Mouse (Mus musculus) WW6 (cell line): ENCODE data around the gene Sowahb.

Experiments
- DNase-seq: peaks from one replicate; pipeline ENCODE4 v3.0.0-alpha.2; 2013; ENCODE audit warnings: low read depth, low spot score

Gene Sowahb

DNA sequence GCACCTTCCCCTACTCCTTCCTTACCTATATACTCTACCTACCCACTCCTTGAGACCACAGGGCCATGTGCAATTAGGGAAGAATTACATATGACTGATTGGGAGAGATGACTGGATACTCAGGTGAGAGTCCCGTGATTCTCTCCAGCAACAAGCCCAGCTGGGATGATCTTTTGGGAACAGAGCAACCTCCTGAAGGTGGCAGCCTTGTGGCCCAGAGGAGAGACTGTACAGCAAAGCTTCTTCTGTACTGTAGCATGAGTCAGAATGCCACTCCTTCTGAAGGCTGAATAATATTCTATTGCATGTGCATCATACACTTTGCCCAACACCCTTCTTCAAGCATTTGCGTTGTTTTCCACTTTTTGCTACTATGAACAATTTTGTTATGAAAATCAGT lies 42.2 kb downstream of the Sowahb start:
- no peak for DNase-seq

DNA sequence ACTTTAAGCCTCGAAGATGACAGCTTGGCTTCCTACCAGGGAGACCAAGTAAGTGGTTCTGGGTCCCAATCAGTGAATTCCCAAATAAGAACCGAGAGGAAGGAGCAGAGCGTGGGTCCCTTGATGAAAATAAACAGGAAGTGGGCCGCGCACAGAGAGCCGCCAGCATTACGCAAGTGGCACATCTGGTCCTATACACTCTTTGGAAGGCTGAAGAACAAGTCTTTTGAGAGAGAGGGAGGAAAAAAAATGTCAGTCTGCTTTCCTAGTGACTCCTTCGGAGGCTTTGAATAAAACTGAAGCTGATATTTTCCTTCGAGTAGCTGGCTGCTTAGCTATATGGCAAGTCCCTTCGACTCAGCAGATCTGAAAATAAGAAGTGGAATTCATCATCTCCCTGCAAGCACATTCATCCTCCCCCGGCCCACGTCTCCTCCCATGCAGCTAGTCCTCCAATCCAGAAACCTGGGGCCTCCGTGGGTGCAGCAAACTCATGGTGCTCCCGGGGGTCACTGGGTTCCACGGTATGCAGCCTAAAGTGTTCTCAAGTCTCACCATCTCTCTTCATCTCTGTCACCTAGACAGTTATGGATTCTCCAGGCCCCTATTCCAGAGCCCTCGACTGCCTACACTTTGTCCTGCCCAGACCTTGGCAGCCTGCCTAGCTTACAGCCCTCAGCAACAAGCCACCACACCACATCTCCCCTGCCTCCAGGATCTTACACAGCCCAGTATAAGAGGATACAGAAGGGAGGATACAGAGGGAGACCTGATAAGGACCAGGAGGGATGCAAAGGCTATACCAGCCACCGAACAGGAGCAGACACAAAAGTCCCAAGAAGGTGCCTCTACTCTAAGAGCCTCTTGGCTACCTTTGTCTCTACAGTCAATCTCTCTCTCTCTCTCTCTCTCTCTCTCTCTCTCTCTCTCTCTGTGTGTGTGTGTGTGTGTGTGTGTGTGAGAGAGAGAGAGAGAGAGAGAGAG lies 43.8 kb downstream of the Sowahb start:
- no peak for DNase-seq

DNA sequence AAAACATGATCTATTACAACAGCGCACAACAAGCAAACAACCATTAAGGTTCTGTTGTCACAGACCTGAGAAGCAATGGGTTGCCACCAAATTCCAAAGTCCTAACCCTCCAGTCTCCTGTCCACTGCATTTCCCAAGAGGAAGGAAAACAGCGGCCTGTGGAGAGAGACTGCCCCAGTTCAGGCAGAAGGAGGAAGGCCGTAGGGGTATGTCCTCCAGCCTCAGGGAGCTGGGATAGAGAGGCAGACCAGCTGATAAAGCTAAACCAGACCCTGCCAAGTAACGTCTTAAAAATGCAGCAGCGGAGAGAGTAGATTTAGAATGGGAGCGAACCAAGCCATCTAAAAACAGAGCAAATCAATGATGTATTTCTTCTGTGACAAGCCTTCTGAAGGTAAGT lies 44.8 kb downstream of the Sowahb start:
- DNase-seq = no peak

DNA sequence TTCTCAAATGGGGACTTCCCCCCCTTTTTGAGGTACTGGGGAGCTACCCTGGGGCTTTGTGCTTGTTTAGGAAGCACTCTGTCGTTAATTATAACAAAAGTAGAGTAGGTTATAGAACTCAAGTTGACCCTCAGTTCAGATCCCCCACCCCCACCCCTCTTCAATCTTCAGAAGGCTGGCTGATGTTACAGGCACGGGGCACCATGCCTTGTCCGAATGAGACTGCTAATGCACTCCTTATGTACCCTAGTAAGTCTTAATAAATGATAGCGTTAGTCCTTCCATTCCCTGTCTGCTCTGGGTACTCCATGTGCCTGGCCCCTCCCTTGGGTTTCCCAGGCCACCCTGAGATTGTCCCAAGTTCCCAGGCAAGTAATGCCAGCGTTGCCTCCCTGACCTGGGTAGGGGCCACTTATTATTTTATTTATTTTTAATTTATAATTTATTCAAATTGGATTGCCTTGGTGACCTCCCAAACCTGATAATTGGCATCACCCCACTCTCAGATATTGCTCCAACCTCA lies 46.3 kb downstream of the Sowahb start:
- DNase-seq = no peak

DNA sequence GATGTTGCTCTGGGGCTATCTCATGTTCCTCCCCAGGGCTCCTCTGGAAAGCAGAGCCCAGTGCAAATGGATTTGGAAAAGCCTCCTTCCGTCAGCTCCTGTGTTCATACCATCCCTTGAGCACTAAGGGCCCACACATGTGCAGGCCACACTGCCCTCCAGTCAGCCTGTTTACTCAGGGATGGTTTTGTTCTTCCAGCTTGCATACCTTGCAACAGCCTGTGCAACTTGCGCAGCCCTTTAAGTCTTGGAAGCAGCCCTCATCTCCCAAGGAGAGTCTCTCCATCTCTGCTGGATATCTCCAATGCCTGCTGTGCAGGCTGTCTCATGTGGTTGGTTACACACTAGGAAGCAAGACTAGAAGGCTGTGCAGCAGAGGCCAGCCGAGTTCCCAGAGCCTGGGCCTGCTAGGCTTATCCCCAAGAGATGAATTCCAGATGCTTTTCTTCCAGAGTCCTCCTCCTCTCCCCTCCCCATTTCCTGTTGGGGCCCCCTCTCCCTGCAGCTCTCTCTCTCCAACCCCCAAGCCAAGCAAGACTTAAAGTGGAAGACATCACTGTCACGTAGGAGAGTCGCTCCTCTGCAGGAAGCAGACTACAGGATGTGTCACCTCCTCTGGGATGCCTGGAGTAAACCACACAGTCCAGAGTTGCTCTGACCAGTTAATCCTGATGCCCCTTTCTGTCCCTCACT lies 47.2 kb downstream of the Sowahb start:
- no peak for DNase-seq

DNA sequence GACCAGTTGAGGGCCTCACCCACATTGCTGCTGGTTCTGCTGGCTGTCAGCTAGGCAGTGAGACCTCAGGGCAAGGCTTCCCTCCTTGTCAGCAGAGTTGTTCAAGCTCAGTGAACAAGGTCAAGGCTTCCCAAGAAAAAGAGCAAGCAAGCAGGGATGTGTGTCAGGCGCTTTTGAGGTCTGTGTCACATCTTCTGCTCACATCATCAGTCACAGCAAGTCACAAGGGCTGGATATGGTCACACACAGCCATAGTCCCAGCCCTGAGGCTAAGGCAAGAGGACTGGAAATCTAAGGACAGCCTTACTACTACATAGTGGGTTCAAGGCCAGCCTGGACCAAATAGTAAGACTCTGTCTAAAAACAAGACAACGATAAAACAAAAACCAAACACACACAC lies 50.0 kb downstream of the Sowahb start:
- DNase-seq = no peak

DNA sequence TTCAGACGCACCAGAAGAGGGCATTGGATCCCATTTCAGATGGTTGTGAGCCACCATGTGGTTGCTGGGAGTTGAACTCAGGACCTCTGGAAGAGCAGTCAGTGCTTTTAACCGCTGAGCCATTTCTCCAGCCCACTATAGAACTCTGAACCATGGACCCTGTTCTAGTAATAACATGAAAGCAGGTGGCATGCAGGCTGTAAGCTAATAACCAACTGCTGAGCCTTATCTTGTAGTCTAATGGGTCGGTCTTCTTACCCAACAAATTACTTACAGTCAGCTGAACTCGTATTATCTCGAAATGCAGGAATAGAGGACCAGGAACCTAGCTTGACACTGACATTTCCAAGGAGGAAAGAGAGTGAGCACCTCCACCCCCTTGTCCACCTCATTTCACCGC lies 50.5 kb downstream of the Sowahb start:
- no peak for DNase-seq

DNA sequence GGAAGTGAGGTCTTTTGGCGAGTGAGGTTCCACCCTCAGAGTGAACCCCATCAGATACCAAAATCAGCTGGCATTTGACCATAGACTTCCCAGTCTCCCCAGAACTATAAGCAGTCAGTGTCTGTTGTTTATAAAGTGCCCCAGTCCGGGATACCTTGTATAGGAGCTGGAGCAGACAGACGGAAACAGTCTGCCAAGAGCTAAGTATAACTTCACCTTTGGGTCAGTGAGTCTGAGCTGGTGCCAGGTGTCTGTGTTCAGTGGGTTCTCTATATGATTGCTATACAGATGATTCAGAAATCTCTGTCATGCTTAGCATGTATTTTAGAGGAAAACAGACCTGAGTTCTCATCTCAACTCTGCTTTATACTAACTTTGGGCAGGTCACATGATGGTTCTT lies 52.7 kb downstream of the Sowahb start:
- DNase-seq = no peak
